Mouse (Mus musculus) bone marrow, adult 2 months (tissue): ENCODE results near the gene Cst7. TPM values are rescaled to one million over a fixed set of nuclear protein-coding genes. Genes with fewer than 3 reads are reported as not detected.

Experiments
- H3K27ac ChIP-seq: fragments of 200-500 bp; 2 replicates; pipeline ENCODE4 v1.5.1; 2012; ENCODE audit warnings: low read depth, mild to moderate bottlenecking, control low read depth, inconsistent platforms, low read length; ENCODE audit not compliant: control insufficient read depth, poor library complexity, insufficient read depth
- H3K4me1 ChIP-seq: fragments of 200-500 bp; 2 replicates; pipeline ENCODE4 v1.6.1; 2011; ENCODE audit warnings: low read length; ENCODE audit not compliant: control insufficient read depth, insufficient read depth
- H3K4me3 ChIP-seq: fragments of 200-500 bp; replicated peaks from 2 replicates; pipeline ENCODE3; 2011; ENCODE audit warnings: mild to moderate bottlenecking, low read depth, low read length, control low read depth; ENCODE audit not compliant: control insufficient read depth
- CTCF ChIP-seq: fragments of 200-500 bp; IDR thresholded peaks from 2 replicates; pipeline ENCODE4 v1.5.1; 2011; ENCODE audit warnings: low read length, control low read depth; ENCODE audit not compliant: control insufficient read depth, insufficient read depth
- POLR2A ChIP-seq: fragments of 200-500 bp; IDR thresholded peaks from 2 replicates; pipeline ENCODE4 v1.6.1; 2011; ENCODE audit warnings: low read depth, mild to moderate bottlenecking, control low read depth, low read length, borderline replicate concordance; ENCODE audit not compliant: control insufficient read depth
- WGBS: fragments of 180-500 bp; shearing (Covaris S2); methylation state at CpG from one replicate; pipeline ENCODE4 v1.1.7; 2018; 5-methylcytosine and 5-hydroxymethylcytosine counted together
- polyA plus RNA-seq: library from polyadenylated mRNA; stranded (reverse); fragments of >200 nt; gene quantifications from 2 replicates; pipeline ENCODE4 v1.2.4, GENCODE M21; 2011; ENCODE audit warnings: low replicate concordance; ENCODE audit not compliant: missing spikeins, insufficient read depth, insufficient read length

The Cst7 gene
- polyA plus RNA-seq, 1 experiment = 5.2 TPM

GRCm38 (mm10) chr2:150578603-150579002 lies 8.4 kb downstream of the Cst7 start:
- no peaks in the 10 kb centered on the region for H3K4me1 ChIP-seq
- TF ChIP-seq POLR2A = no peak
- no peak for TF ChIP-seq CTCF
- no peak overlapping the region for H3K27ac ChIP-seq
- WGBS = 75% methylated on average over 5 of the region's 5 CpGs
- H3K4me3 ChIP-seq = no peak overlapping the region

- no peak for TF ChIP-seq CTCF
- no peak for TF ChIP-seq POLR2A
- 72% methylated on average over 1 of the region's 1 CpGs for WGBS
These were observed 9.4 kb downstream of the Cst7 start for GRCm38 (mm10) chr2:150579628-150580027.

GRCm38 (mm10) chr2:150589076-150589475 lies 18.9 kb downstream of the Cst7 start:
- Histone ChIP-seq H3K4me1 (no peaks in the 10 kb centered on the region), H3K27ac (no peak overlapping the region), H3K4me3 (no peak overlapping the region)
- TF ChIP-seq POLR2A = no peak
- TF ChIP-seq CTCF = no peak
- whole genome bisulfite sequencing = 93% methylated on average over 11 of the region's 11 CpGs

More at GRCm38 (mm10) chr2:150579628-150580027, 9.4 kb downstream of the Cst7 start:
- H3K4me1 ChIP-seq = no peaks in the 10 kb centered on the region
- H3K4me3 ChIP-seq = no peak overlapping the region
- H3K27ac ChIP-seq = no peak overlapping the region

GRCm38 (mm10) chr2:150595411-150596190 lies 25.4 kb downstream of the Cst7 start:
- 68% methylated on average over 3 of the region's 3 CpGs for WGBS
- no peaks in the 10 kb centered on the region; the same call in 1 of the 2 replicates for H3K4me1 ChIP-seq
- no peak overlapping the region for H3K27ac ChIP-seq
- TF ChIP-seq CTCF (no peak), POLR2A (no peak)
- H3K4me3 ChIP-seq = no peak overlapping the region

GRCm38 (mm10) chr2:150600263-150600662 lies 30.0 kb downstream of the Cst7 start:
- TF ChIP-seq CTCF = no peak
- TF ChIP-seq POLR2A = no peak
- Histone ChIP-seq H3K27ac (no peak overlapping the region), H3K4me3 (no peak overlapping the region), H3K4me1 (peaks cover 1% of the 10 kb centered on the region; the same call in 1 of the 2 replicates)
- 91% methylated on average over 2 of the region's 2 CpGs for WGBS

GRCm38 (mm10) chr2:150602166-150602565 lies 32.0 kb downstream of the Cst7 start:
- TF ChIP-seq POLR2A = no peak
- no peak for TF ChIP-seq CTCF
- WGBS = 83% methylated on average over 2 of the region's 2 CpGs
- no peak overlapping the region for H3K27ac ChIP-seq
- H3K4me1 ChIP-seq = peaks cover 1% of the 10 kb centered on the region; the same call in 1 of the 2 replicates
- no peak overlapping the region for H3K4me3 ChIP-seq

- no peak for TF ChIP-seq POLR2A
- TF ChIP-seq CTCF = no peak
- Histone ChIP-seq H3K4me1 (peaks cover 3% of the 10 kb centered on the region), H3K4me3 (no peak overlapping the region), H3K27ac (no peak overlapping the region; the same call in 1 of the 2 replicates)
- WGBS = 41% methylated on average over 2 of the region's 2 CpGs
These were observed 34.6 kb downstream of the Cst7 start for GRCm38 (mm10) chr2:150604802-150605201.

GRCm38 (mm10) chr2:150607086-150607485 lies 36.9 kb downstream of the Cst7 start:
- 37% methylated on average over 1 of the region's 1 CpGs for WGBS
- Histone ChIP-seq H3K27ac (no peak overlapping the region), H3K4me3 (no peak overlapping the region), H3K4me1 (peaks cover 3% of the 10 kb centered on the region)
- no peak for TF ChIP-seq CTCF
- TF ChIP-seq POLR2A = no peak
